Mouse (Mus musculus) midbrain, embryonic 12.5 days (tissue): Measurements from ENCODE around the gene Gm49366. TPM values are rescaled to one million over a fixed set of nuclear protein-coding genes. Genes with fewer than 3 reads are reported as not detected.
"Not testable (repeated sequence)": the region's sequence is repeated elsewhere in the genome, so short reads cannot be mapped to it uniquely, and the experiment has no call there.

Source experiments
- ATAC-seq: fragments of 200-750 bp; cut with Nextera tagmentation; 2 replicates; pipeline ENCODE4 v1.8.0; 2017; ENCODE audit warnings: low read depth, moderate TSS enrichment, moderate library complexity; ENCODE audit not compliant: low FRiP score
- H3K27ac ChIP-seq: fragments of 300-500 bp; sonication (generic); replicated peaks from 2 replicates; pipeline ENCODE4 v1.5.1; 2016; ENCODE audit warnings: mild to moderate bottlenecking
- H3K27me3 ChIP-seq: fragments of 300-500 bp; sonication (generic); 2 replicates; pipeline ENCODE4 v1.6.1; 2016; ENCODE audit warnings: mild to moderate bottlenecking
- H3K36me3 ChIP-seq: fragments of 300-500 bp; sonication (generic); 2 replicates; pipeline ENCODE4 v1.6.1; 2016
- H3K4me1 ChIP-seq: fragments of 300-500 bp; sonication (generic); 2 replicates; pipeline ENCODE4 v1.6.1; 2016
- H3K4me2 ChIP-seq: fragments of 300-500 bp; sonication (generic); replicated peaks from 2 replicates; pipeline ENCODE4 v1.6.1; 2016; ENCODE audit warnings: mild to moderate bottlenecking, moderate library complexity
- H3K4me3 ChIP-seq: fragments of 300-500 bp; sonication (generic); 2 replicates; pipeline ENCODE4 v1.5.1; 2016; ENCODE audit warnings: mild to moderate bottlenecking
- H3K9ac ChIP-seq: fragments of 300-500 bp; sonication (generic); replicated peaks from 2 replicates; pipeline ENCODE4 v1.6.1; 2016; ENCODE audit warnings: mild to moderate bottlenecking, moderate library complexity
- H3K9me3 ChIP-seq: fragments of 300-500 bp; sonication (generic); 2 replicates; pipeline ENCODE4 v1.6.1; 2016; ENCODE audit warnings: mild to moderate bottlenecking
- WGBS: fragments of 180-500 bp; shearing (Covaris S2); methylation state at CpG from one replicate; pipeline ENCODE4 v1.1.7; 2016; 5-methylcytosine and 5-hydroxymethylcytosine counted together
- polyA plus RNA-seq: library from polyadenylated mRNA; unstranded; fragments of >200 nt; fragmentation: Nextera tagmentation; extraction: Ambion mirVana; gene quantifications from 2 replicates; pipeline ENCODE4 v1.2.1, GENCODE M21; 2016

The Gm49366 gene
- polyA plus RNA-seq, result not detected in 2 replicates

DNA sequence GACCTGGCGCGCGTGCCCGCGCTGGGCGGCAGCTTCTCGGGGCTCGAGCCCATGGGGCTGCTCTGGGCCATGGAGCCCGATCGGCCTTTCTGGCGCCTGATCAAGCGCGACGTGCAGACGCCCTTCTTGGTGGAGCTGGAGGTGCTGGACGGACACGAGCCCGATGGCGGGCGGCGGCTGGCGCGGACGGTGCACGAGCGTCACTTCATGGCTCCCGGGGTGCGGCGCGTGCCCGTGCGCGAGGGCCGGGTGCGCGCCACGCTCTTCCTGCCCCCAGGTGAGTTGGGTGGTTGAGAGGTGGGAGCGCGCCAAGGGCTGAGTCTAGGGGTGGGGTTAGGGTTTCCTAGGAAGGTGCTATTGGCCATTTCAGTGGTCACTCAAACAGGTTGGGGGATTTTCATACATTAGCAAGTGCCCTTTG lies at the start of gene Gm49366:
TSS of gene Gm49366 (plus strand) at position 245 of the 421 bp plus-strand sequence.
- Histone ChIP-seq H3K4me2 (peak within 1 kb of the TSS; percentile 60), H3K4me3 (peak within 1 kb of the TSS; percentile 43), H3K9ac (peak within 1 kb of the TSS; percentile 39; the same call in 1 of the 2 replicates), H3K27me3 (peaks cover 12% of the 10 kb centered on the region)
- not testable (repeated sequence) for H3K4me1 ChIP-seq, H3K36me3 ChIP-seq, H3K9me3 ChIP-seq, ATAC-seq, H3K27ac ChIP-seq
- 2% methylated on average over 39 of the region's 39 CpGs for WGBS

DNA sequence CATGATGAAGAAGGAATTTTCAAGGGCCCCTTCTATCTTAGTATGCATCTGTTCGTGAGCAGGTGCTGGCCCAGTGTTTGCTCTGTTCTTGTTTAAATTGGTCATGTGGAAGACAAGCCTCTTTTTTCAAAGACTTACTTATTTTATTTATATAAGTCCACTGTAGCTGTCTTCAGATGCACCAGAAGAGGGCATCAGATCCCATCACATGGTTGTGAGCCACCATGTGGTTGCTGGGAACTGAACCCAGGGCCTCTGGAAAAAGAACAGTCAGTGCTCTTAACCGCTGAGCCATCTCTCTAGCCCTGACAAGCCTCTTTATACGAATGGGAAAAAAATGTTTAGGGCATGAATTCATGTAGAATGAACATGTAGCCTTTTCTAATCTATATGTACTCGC lies 49.4 kb upstream of the Gm49366 start:
- H3K9me3 ChIP-seq, result no peaks in the 10 kb centered on the region
- no peak overlapping the region for H3K9ac ChIP-seq
- H3K4me1 ChIP-seq, result peaks cover 6% of the 10 kb centered on the region; the same call in 1 of the 2 replicates
- WGBS, result 94% methylated on average over 4 of the region's 4 CpGs
- no peak overlapping the region for H3K4me3 ChIP-seq
- no peak overlapping the region for H3K4me2 ChIP-seq
- 0 out of 2 replicates have a peak, but pooled peaks cover 5% of the 10 kb centered on the region for H3K27me3 ChIP-seq
- H3K36me3 ChIP-seq, result 0 out of 2 replicates have a peak, but pooled peaks cover 3% of the 10 kb centered on the region
- no peak overlapping the region for H3K27ac ChIP-seq
- ATAC-seq, result no peak

DNA sequence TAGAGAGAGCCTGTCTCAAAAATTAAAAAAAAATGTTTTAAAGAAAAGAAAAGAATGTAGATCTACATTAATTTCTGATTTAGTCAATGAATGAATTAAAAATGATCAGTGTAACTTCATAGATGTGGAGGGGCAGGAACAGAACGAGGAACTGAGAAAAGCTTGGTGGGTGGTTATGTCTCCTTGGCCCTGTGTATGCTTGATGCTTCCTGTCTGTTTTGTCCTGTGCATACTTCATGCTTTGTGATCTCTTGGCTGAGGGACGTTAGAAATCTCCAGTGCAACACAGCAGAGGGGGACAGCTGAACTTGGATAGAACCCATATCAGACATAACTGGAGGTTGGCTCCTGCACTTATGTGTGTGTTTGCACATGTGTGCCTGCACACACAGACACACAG lies 41.5 kb upstream of the Gm49366 start:
- Histone ChIP-seq H3K4me3 (no peak overlapping the region), H3K36me3 (0 out of 2 replicates have a peak, but pooled peaks cover 3% of the 10 kb centered on the region), H3K27me3 (no peaks in the 10 kb centered on the region), H3K4me1 (no peaks in the 10 kb centered on the region), H3K9ac (no peak overlapping the region), H3K27ac (no peak overlapping the region), H3K4me2 (no peak overlapping the region), H3K9me3 (peaks cover 5% of the 10 kb centered on the region)
- ATAC-seq, result no peak
- WGBS, result 69% methylated on average over 2 of the region's 2 CpGs

DNA sequence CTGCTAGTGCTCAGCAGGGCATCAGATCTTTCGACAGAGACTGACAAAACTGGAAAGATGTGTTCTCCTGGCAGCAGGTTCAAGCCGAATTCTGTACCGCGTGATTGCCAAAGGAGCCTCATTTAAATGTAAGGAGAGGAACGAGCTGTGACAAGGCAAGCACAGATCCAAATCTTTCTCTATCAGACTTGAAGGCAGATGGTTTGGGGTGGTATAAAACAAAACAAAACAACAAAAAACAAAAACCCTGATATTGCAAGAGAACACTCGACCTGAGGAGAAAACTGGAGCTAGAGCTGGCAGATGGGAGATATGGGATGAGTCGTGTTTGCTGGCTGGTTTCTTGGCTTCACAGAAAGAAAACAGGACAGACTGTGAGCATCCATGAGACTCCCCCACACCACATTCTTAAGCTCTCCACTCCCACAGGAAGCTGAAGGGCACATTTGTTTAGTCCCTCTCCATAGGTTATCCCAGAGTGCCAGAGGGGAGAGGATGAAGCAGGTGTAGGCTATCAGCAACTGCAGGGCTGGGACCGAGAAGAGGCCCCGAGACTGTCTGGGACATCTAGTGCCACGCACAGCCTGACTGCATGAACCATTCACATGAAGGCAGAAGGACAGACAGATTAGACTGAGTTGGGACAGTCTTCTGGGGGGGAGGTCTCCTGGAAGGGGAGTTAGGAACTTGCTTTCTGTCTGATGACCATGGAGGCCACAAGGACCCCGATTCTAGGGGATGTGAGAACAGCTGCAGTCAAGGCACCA lies 40.2 kb upstream of the Gm49366 start:
- 71% methylated on average over 11 of the region's 11 CpGs for WGBS
- H3K9ac ChIP-seq, result no peak overlapping the region
- no peak overlapping the region for H3K4me3 ChIP-seq
- no peaks in the 10 kb centered on the region for H3K4me1 ChIP-seq
- H3K36me3 ChIP-seq, result no peaks in the 10 kb centered on the region
- H3K27ac ChIP-seq, result no peak overlapping the region
- peaks cover 5% of the 10 kb centered on the region for H3K9me3 ChIP-seq
- no peak overlapping the region for H3K4me2 ChIP-seq
- H3K27me3 ChIP-seq, result no peaks in the 10 kb centered on the region
- no peak for ATAC-seq

DNA sequence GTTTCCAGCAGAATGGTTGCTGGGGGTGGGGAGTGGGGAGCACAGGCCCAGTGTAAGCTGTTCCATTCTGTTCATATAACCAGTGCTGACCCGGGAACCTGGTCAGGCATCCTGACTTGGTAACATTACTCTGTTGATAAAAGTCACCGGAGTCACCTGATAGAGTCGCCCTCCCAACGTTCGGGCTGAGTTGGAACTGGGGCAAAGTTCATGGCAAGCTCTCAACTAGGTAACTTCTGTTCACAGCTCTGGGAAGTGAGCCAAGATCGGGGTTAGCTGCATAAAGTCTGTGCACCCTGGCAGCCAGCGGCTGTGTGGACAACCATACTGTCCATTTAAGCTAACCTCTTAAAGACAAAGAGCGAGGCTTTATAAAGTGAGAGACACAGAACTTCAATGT lies 39.5 kb upstream of the Gm49366 start:
- ATAC-seq, H3K4me2 ChIP-seq, H3K9me3 ChIP-seq, H3K9ac ChIP-seq, H3K36me3 ChIP-seq, H3K4me1 ChIP-seq, H3K27ac ChIP-seq, H3K27me3 ChIP-seq, H3K4me3 ChIP-seq: not testable (repeated sequence)
- WGBS, result 85% methylated on average over 8 of the region's 8 CpGs

DNA sequence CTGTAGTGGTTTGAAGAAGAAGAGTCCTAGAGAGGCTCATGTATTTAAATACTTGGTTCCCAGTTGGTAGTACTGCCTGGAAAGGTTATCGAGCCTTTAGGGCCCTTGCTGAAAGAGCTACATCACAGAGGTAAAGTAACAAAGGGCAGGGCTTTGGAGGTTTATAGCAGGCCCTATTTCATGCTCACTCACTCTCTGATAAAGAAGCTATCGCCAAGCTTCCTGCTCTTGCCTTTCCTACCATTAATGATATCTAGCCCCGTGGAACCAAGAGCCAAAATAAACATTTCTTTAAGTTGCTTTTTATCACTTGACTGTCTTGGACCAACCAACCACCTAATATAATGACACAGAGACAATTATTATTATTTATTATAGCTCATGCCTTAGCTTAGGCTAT lies 38.3 kb upstream of the Gm49366 start:
- 90% methylated on average over 3 of the region's 3 CpGs for WGBS
- H3K4me3 ChIP-seq, result no peak overlapping the region
- no peaks in the 10 kb centered on the region for H3K27me3 ChIP-seq
- H3K9ac ChIP-seq, result no peak overlapping the region
- H3K4me2 ChIP-seq, result no peak overlapping the region
- peaks cover 5% of the 10 kb centered on the region for H3K9me3 ChIP-seq
- ATAC-seq, result no peak
- no peaks in the 10 kb centered on the region for H3K36me3 ChIP-seq
- H3K27ac ChIP-seq, result no peak overlapping the region
- H3K4me1 ChIP-seq, result no peaks in the 10 kb centered on the region

DNA sequence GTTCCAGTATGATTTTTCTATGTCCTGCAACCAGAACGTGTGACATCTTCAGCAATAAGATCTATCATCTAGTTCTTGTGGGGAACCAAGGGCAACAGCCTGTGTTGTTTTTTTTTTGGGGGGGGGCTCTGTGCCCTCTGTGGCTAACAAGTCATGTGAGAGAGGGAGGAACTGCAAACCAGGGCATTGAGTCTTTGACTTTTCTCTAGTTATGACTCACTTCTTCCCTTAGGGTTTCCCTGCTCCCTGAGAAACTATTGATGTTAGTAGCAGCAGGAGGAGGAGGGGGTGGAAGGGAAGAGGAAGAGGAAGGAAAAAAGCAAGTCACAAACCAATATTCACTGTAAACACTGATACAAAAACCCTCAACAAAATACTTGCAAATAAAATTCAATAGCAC lies 34.9 kb upstream of the Gm49366 start:
- Histone ChIP-seq H3K4me1 (peaks cover 7% of the 10 kb centered on the region), H3K27ac (no peak overlapping the region), H3K9ac (no peak overlapping the region), H3K9me3 (peaks cover 5% of the 10 kb centered on the region), H3K27me3 (no peaks in the 10 kb centered on the region), H3K4me2 (no peak overlapping the region), H3K36me3 (no peaks in the 10 kb centered on the region), H3K4me3 (no peak overlapping the region)
- ATAC-seq, result no peak
- 94% methylated on average over 1 of the region's 1 CpGs for WGBS

DNA sequence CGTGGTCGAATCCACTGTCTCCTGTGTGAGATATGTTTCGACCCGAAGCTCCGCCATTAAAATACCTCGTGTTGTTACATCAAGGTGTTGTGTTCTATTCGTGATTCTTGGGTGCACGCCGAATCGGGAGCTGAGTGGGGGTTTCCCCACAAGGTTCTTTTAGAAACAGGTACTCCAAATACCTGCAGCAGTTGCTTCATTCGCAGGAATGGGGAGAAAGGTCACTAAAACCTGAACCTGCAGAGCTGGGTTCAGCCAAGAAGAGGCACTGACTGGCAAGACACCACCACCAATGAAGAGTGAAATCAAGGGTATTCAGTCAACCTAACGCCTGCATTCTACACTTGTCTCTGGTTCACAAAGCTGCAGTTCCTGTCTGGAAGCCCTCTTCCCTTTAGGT lies 30.5 kb upstream of the Gm49366 start:
- Histone ChIP-seq H3K36me3 (no peaks in the 10 kb centered on the region), H3K4me2 (0 out of 2 replicates have a peak overlapping the region, but pooled peaks have one; percentile 55), H3K9me3 (no peaks in the 10 kb centered on the region), H3K27me3 (no peaks in the 10 kb centered on the region), H3K9ac (0 out of 2 replicates have a peak overlapping the region, but pooled peaks have one; percentile 46), H3K27ac (peak overlapping the region; percentile 66), H3K4me3 (no peak overlapping the region), H3K4me1 (peaks cover 28% of the 10 kb centered on the region)
- WGBS, result 90% methylated on average over 12 of the region's 12 CpGs
- no peak for ATAC-seq

DNA sequence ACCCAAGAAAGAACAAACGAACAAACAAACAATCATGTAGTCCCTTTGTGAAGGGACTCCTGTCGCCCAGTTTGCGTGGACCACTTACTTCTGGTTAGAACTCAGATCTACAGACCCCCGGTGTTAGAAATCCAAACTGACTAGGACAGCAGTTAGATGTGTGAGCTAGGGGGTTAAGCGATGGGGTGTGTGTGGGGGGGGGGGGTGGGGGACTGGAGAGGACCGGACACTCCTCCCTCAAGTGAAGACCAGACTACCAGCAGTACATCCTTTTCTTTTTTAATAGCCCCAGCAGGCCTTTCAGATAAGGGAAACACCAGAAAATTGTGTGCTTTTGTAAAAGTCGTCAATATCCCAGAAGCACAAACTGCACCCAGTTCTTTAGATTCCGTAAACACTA lies 30.0 kb upstream of the Gm49366 start:
- 46% methylated on average over 8 of the region's 8 CpGs for WGBS
- no peaks in the 10 kb centered on the region for H3K9me3 ChIP-seq
- no peak for ATAC-seq
- H3K4me3 ChIP-seq, result peak overlapping the region; percentile 48; the same call in 1 of the 2 replicates
- no peaks in the 10 kb centered on the region for H3K27me3 ChIP-seq
- no peaks in the 10 kb centered on the region for H3K36me3 ChIP-seq
- peak overlapping the region; percentile 55 for H3K4me2 ChIP-seq
- H3K4me1 ChIP-seq, result peaks cover 28% of the 10 kb centered on the region
- peak overlapping the region; percentile 66 for H3K27ac ChIP-seq
- peak overlapping the region; percentile 46; the same call in 1 of the 2 replicates for H3K9ac ChIP-seq

DNA sequence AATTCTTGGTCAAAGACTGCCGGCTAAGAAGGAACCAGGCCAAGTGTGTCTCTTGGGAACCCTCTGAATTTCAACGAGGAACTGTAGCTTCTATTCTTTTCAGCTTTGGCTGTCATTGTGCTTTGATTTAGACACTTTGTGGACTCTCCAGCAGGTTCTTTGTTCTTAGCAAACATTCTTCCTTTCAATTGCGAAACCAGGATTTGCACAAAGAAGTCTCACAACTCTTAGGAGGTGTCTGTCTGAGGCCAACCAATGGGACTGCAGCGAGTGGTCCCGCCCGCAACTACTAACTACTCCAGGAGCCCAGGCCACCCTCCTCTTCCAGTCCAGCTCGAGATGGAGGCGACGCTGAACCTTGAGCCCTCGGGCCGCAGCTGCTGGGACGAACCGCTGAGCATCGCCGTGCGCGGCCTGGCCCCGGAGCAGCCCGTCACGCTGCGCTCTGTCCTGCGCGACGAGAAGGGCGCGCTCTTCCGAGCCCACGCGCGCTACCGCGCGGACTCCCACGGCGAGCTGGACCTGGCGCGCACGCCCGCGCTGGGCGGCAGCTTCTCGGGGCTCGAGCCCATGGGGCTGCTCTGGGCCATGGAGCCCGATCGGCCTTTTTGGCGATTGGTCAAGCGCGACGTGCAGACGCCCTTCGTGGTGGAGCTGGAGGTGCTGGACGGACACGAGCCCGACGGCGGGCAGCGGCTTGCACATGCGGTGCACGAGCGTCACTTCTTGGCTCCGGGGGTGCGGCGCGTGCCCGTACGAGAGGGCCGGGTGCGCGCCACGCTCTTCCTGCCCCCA lies 29.4 kb upstream of the Gm49366 start, which contains the start of gene Acot1:
TSS of gene Acot1 (plus strand) at position 320 of the 795 bp plus-strand sequence.
- peaks cover 28% of the 10 kb centered on the region for H3K4me1 ChIP-seq
- peak within 1 kb of the TSS; percentile 46 for H3K9ac ChIP-seq
- H3K4me3 ChIP-seq, result peak within 1 kb of the TSS; percentile 48
- H3K27me3 ChIP-seq, H3K36me3 ChIP-seq, H3K9me3 ChIP-seq: not testable (repeated sequence)
- peak; percentile 93 for ATAC-seq
- peak within 1 kb of the TSS; percentile 55 for H3K4me2 ChIP-seq
- H3K27ac ChIP-seq, result peak within 1 kb of the TSS; percentile 66
- 1% methylated on average over 66 of the region's 70 CpGs for WGBS

DNA sequence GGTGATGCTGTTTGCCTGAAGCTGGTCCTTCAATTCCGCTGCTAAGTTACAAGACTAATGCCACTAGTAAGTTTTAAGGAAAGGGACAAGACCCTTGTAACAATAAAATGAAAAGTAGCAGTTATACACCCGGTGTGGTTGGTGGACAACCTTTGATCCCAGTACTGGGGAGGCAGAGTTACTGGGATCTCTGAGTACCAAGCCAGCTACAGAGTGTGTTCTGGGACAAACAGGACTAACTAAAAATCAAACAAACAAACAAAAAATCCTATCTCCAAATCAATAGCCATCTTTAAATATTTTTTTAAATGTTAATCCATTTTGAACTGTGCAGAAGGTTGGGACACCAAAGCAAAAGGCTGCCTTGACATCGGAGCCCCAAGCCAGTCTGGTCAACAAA lies 28.5 kb upstream of the Gm49366 start:
- Histone ChIP-seq H3K4me1 (peaks cover 28% of the 10 kb centered on the region), H3K36me3 (no peaks in the 10 kb centered on the region), H3K27ac (no peak overlapping the region), H3K9me3 (no peaks in the 10 kb centered on the region), H3K4me2 (peak overlapping the region; percentile 55), H3K9ac (no peak overlapping the region), H3K27me3 (no peaks in the 10 kb centered on the region), H3K4me3 (peak overlapping the region; percentile 48)
- 65% methylated on average over 3 of the region's 3 CpGs for WGBS
- ATAC-seq, result no peak
